Mouse (Mus musculus): ENCODE data around the gene Slbp. TPM values are rescaled to one million over a fixed set of nuclear protein-coding genes. Genes with fewer than 3 reads are reported as not detected.
A peak's percentile ranks its signal among the peaks of the same experiment; 100 is the strongest.

Gene Slbp
- polyA plus RNA-seq, 1 experiment from 2014 or later, result 110 TPM

GRCm38 (mm10) chr5:33622671-33623070 is 29.7 kb downstream of the Slbp start:
- no peak for ATAC-seq (replicated peaks)
- 93% methylated on average over 2 of the region's 2 CpGs for WGBS

GRCm38 (mm10) chr5:33614391-33614790 is 38.0 kb downstream of the Slbp start:
- no peak overlapping the region for H3K4me3 ChIP-seq
- no peak for ATAC-seq (replicated peaks)
- no peak overlapping the region for H3K4me2 ChIP-seq
- no peak overlapping the region for H3K9ac ChIP-seq
- 91% methylated on average over 6 of the region's 6 CpGs for WGBS
- H3K27me3 ChIP-seq (replicated peaks), result no peaks in the 10 kb centered on the region
- H3K36me3 ChIP-seq (replicated peaks), result no peaks in the 10 kb centered on the region
- H3K27ac ChIP-seq, result no peak overlapping the region
- H3K4me1 ChIP-seq, result no peaks in the 10 kb centered on the region
- no peaks in the 10 kb centered on the region for H3K9me3 ChIP-seq

More at GRCm38 (mm10) chr5:33622671-33623070, 29.7 kb downstream of the Slbp start:
- H3K9me3 ChIP-seq, result no peaks in the 10 kb centered on the region
- no peaks in the 10 kb centered on the region for H3K36me3 ChIP-seq (replicated peaks)
- no peaks in the 10 kb centered on the region for H3K27me3 ChIP-seq (replicated peaks)
- peaks cover under 1% of the 10 kb centered on the region; the same call in 1 of the 2 replicates for H3K4me1 ChIP-seq
- no peak overlapping the region for H3K4me2 ChIP-seq
- no peak overlapping the region for H3K9ac ChIP-seq
- no peak overlapping the region for H3K27ac ChIP-seq
- no peak overlapping the region for H3K4me3 ChIP-seq

- no peak for ATAC-seq (replicated peaks)
- Histone ChIP-seq H3K9me3 (no peaks in the 10 kb centered on the region), H3K27ac (no peak overlapping the region), H3K4me2 (no peak overlapping the region), H3K36me3 (replicated peaks) (peaks cover 11% of the 10 kb centered on the region; the same call in 1 of the 2 replicates), H3K27me3 (replicated peaks) (no peaks in the 10 kb centered on the region), H3K4me1 (no peaks in the 10 kb centered on the region), H3K9ac (no peak overlapping the region), H3K4me3 (no peak overlapping the region)
- WGBS, result 97% methylated on average over 1 of the region's 1 CpGs
Observed at GRCm38 (mm10) chr5:33611795-33612194, 40.6 kb downstream of the Slbp start.

GRCm38 (mm10) chr5:33609226-33609625 is 43.1 kb downstream of the Slbp start:
- 96% methylated on average over 1 of the region's 1 CpGs for WGBS
- H3K36me3 ChIP-seq (replicated peaks), result peaks cover 11% of the 10 kb centered on the region; the same call in 1 of the 2 replicates

DNA sequence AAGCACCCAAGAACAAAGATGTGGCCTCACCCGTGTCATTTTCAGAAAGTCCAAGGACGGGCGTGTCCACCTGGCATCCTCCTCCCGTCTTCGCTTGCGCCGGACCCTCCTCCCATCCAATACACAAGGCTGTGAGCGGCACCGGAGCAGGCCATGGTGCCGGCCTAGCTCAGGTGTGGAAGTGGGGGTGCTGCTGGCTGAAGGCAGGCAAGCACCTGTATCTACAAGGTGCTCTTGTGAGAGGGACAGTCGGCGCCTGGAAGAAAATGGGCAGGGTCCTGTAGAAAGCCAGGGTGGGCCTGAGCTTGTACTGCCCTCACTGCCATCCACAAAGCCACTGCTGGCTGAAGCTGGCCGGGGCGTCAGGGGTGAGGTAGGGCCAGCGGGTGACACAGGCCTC is 44.9 kb downstream of the Slbp start:
- no peak for ATAC-seq (replicated peaks)
- Histone ChIP-seq H3K9me3 (no peaks in the 10 kb centered on the region), H3K27ac (no peak overlapping the region), H3K9ac (no peak overlapping the region), H3K27me3 (replicated peaks) (no peaks in the 10 kb centered on the region), H3K4me3 (no peak overlapping the region), H3K4me1 (no peaks in the 10 kb centered on the region), H3K4me2 (no peak overlapping the region), H3K36me3 (replicated peaks) (peaks cover 11% of the 10 kb centered on the region; the same call in 1 of the 2 replicates)
- 97% methylated on average over 15 of the region's 15 CpGs for WGBS

More at GRCm38 (mm10) chr5:33609226-33609625, 43.1 kb downstream of the Slbp start:
- no peaks in the 10 kb centered on the region for H3K4me1 ChIP-seq
- H3K9ac ChIP-seq, result no peak overlapping the region
- no peaks in the 10 kb centered on the region for H3K9me3 ChIP-seq
- no peak for ATAC-seq (replicated peaks)
- H3K4me2 ChIP-seq, result no peak overlapping the region
- no peaks in the 10 kb centered on the region for H3K27me3 ChIP-seq (replicated peaks)
- H3K4me3 ChIP-seq, result no peak overlapping the region
- no peak overlapping the region for H3K27ac ChIP-seq

DNA sequence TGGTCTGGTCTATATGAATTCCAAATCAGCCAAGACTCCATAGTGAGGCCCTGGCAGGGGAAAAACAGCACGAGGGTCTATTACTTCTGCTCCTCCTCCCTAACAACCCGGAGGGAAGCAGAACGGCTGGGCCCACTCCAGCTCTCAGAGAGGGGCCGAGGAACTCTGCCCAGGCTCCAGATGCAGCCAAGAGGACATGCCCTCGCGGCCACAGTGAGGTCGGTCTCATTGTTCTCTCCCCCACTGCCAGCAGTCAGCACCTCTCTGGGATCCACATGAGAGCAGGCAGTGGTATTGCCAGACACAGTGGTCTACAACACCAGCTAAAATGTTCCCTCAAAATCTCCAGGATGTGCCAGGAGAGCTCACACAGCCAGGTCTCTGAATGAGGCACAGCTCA is 45.7 kb downstream of the Slbp start:
- ATAC-seq (replicated peaks), result no peak

DNA sequence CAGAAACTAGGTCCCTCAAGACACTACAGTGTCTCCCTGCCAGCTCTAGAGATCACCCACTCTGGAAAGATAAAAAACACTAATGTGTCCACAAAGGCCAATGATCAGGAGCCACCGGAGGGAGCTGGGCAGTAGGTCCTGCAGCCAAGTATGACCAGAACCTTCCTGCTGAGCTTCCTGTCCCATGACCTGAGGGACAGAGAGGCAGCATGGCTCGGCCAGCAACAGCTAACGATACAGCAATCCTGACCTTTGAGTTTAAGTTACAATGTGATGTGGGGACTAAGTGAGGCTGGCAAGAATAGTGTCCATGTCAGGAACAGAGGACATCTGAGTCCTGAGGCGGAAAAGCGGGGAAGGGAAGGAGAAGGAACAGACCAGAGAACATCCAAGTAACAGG is 47.1 kb downstream of the Slbp start:
- Histone ChIP-seq H3K9me3 (no peaks in the 10 kb centered on the region), H3K27ac (no peak overlapping the region), H3K9ac (no peak overlapping the region), H3K4me3 (no peak overlapping the region), H3K27me3 (replicated peaks) (no peaks in the 10 kb centered on the region), H3K4me2 (no peak overlapping the region), H3K36me3 (replicated peaks) (peaks cover 11% of the 10 kb centered on the region; the same call in 1 of the 2 replicates), H3K4me1 (no peaks in the 10 kb centered on the region)
- WGBS, result 88% methylated on average over 5 of the region's 5 CpGs
- no peak for ATAC-seq (replicated peaks)

More for the DNA sequence above, 45.7 kb downstream of the Slbp start:
- peaks cover 11% of the 10 kb centered on the region; the same call in 1 of the 2 replicates for H3K36me3 ChIP-seq (replicated peaks)
- H3K9ac ChIP-seq, result no peak overlapping the region
- no peaks in the 10 kb centered on the region for H3K27me3 ChIP-seq (replicated peaks)
- H3K27ac ChIP-seq, result no peak overlapping the region
- H3K4me3 ChIP-seq, result no peak overlapping the region
- H3K4me2 ChIP-seq, result no peak overlapping the region
- no peaks in the 10 kb centered on the region for H3K4me1 ChIP-seq
- no peaks in the 10 kb centered on the region for H3K9me3 ChIP-seq
- WGBS, result 75% methylated on average over 7 of the region's 7 CpGs

GRCm38 (mm10) chr5:33593620-33594019 is 58.8 kb downstream of the Slbp start:
- WGBS, result 47% methylated on average over 2 of the region's 2 CpGs
- Histone ChIP-seq H3K27me3 (replicated peaks) (no peaks in the 10 kb centered on the region), H3K9me3 (no peaks in the 10 kb centered on the region), H3K9ac (no peak overlapping the region), H3K36me3 (replicated peaks) (no peaks in the 10 kb centered on the region), H3K4me2 (no peak overlapping the region), H3K27ac (no peak overlapping the region), H3K4me3 (no peak overlapping the region), H3K4me1 (no peaks in the 10 kb centered on the region)
- no peak for ATAC-seq (replicated peaks)

DNA sequence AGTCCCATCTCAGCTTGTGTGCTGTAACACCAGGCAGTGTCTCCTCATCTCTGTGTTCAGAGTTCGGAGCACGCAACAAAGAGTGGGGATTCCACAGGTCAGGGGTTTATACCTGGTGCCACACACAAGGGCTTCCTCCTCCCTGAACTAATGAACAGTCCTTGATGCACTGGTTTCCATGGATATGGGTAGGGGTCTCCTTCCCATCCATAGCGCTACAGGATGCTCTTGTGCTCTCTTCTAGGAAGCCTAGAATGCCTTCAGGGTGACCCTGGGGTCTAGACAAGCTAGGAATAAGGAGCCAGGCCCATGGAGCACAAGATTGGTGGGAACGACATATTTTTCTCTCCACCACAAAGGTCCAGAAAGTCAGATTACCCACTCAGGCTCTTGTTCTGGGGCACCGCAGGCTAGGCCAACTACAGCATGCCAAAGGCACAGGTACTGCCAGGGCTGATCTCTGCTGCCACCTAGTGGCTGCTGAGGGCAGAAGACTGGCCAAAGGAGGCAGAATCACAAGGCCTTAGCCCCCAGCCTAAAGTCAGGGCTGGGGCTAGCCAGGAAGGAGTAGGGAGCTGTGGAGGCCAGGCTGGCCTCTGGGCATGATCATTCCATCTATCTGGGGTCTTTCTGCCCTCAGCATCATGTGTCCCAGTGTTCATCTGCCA is 63.0 kb downstream of the Slbp start:
- peak; percentile 82 for ATAC-seq (replicated peaks)
- H3K9ac ChIP-seq, result no peak overlapping the region

GRCm38 (mm10) chr5:33588066-33588465 is 64.3 kb downstream of the Slbp start:
- 86% methylated on average over 3 of the region's 3 CpGs for WGBS
- no peak for ATAC-seq (replicated peaks)
- no peak overlapping the region for H3K27ac ChIP-seq
- no peak overlapping the region for H3K4me3 ChIP-seq
- no peaks in the 10 kb centered on the region for H3K4me1 ChIP-seq
- no peaks in the 10 kb centered on the region for H3K27me3 ChIP-seq (replicated peaks)
- no peak overlapping the region for H3K9ac ChIP-seq
- no peaks in the 10 kb centered on the region for H3K9me3 ChIP-seq
- no peaks in the 10 kb centered on the region for H3K36me3 ChIP-seq (replicated peaks)
- no peak overlapping the region for H3K4me2 ChIP-seq

More for the DNA sequence above, 63.0 kb downstream of the Slbp start:
- Histone ChIP-seq H3K27ac (no peak overlapping the region), H3K4me3 (no peak overlapping the region), H3K27me3 (replicated peaks) (no peaks in the 10 kb centered on the region), H3K4me2 (no peak overlapping the region), H3K9me3 (no peaks in the 10 kb centered on the region), H3K36me3 (replicated peaks) (no peaks in the 10 kb centered on the region), H3K4me1 (no peaks in the 10 kb centered on the region)
- 71% methylated on average over 5 of the region's 5 CpGs for WGBS

- Histone ChIP-seq H3K9me3 (no peaks in the 10 kb centered on the region), H3K4me3 (no peak overlapping the region), H3K36me3 (replicated peaks) (no peaks in the 10 kb centered on the region), H3K27me3 (replicated peaks) (no peaks in the 10 kb centered on the region), H3K4me1 (no peaks in the 10 kb centered on the region), H3K4me2 (no peak overlapping the region), H3K27ac (no peak overlapping the region), H3K9ac (no peak overlapping the region)
- 80% methylated on average over 18 of the region's 18 CpGs for WGBS
- ATAC-seq (replicated peaks), result no peak
Observed at GRCm38 (mm10) chr5:33587498-33588058, 64.8 kb downstream of the Slbp start.
